Mouse (Mus musculus) MEL (cell line): ENCODE data around the gene Smarcc2. TPM values are rescaled to one million over a fixed set of nuclear protein-coding genes. Genes with fewer than 3 reads are reported as not detected.
A peak's percentile ranks its signal among the peaks of the same experiment; 100 is the strongest.

Experiments
- DNase-seq: peaks from one replicate; pipeline ENCODE4 v3.0.0; 2011; ENCODE audit warnings: low read depth, low spot score
- H3K27ac ChIP-seq: 2 replicates; pipeline ENCODE4 v1.5.1; 2012; ENCODE audit warnings: low read depth, mild to moderate bottlenecking, control low read depth, low read length, moderate library complexity; ENCODE audit not compliant: control insufficient read depth
- H3K27me3 ChIP-seq, 2 experiments: fragments of 150-350 bp in 1 of 2; sonication (generic) in 1 of 2; 2 replicates each; pipeline ENCODE4 v1.6.1; 2012; ENCODE audit warnings: low read length in 2 of 2, mild to moderate bottlenecking in 2 of 2, improper control_type of control experiment in 1 of 2, moderate library complexity in 1 of 2; ENCODE audit not compliant: insufficient read depth in 2 of 2, control insufficient read depth in 1 of 2
- H3K36me3 ChIP-seq, 2 experiments: 2 replicates each; pipeline ENCODE4 v1.6.1; 2012 to 2014; ENCODE audit warnings: low read length in 2 of 2, improper control_type of control experiment in 1 of 2, inconsistent platforms in 1 of 2, mild to moderate bottlenecking in 1 of 2; ENCODE audit not compliant: insufficient read depth in 2 of 2, control insufficient read depth in 1 of 2
- H3K4me1 ChIP-seq, 2 experiments: fragments of 150-350 bp in 1 of 2; sonication (generic) in 1 of 2; 2 replicates each; pipeline ENCODE4 v1.6.1; 2012; ENCODE audit warnings: low read length in 2 of 2, improper control_type of control experiment in 1 of 2, mild to moderate bottlenecking in 1 of 2; ENCODE audit not compliant: insufficient read depth in 2 of 2, control insufficient read depth in 1 of 2
- H3K4me3 ChIP-seq, 2 experiments: fragments of 150-350 bp in 1 of 2; sonication (generic) in 1 of 2; 2 replicates each; pipeline ENCODE4 v1.5.1; 2012; ENCODE audit warnings: low read depth in 2 of 2, low read length in 2 of 2, mild to moderate bottlenecking in 2 of 2, moderate library complexity in 2 of 2, control low read depth in 1 of 2, improper control_type of control experiment in 1 of 2; ENCODE audit not compliant: control insufficient read depth in 1 of 2, insufficient read depth in 1 of 2
- H3K79me2 ChIP-seq: 2 replicates; pipeline ENCODE4 v1.6.1; 2012; ENCODE audit warnings: mild to moderate bottlenecking, low read length, moderate library complexity; ENCODE audit not compliant: control insufficient read depth, poor library complexity, insufficient read depth
- H3K9ac ChIP-seq: 2 replicates; pipeline ENCODE4 v1.6.1; 2012; ENCODE audit warnings: low read depth, mild to moderate bottlenecking, control low read depth, low read length, moderate library complexity; ENCODE audit not compliant: control insufficient read depth, poor library complexity, severe bottlenecking
- H3K9me3 ChIP-seq: fragments of 150-350 bp; sonication (generic); replicated peaks from 2 replicates; pipeline ENCODE4 v1.6.1; 2012; ENCODE audit warnings: mild to moderate bottlenecking, low read length, improper control_type of control experiment, moderate library complexity; ENCODE audit not compliant: insufficient read depth
- BHLHE40 ChIP-seq: IDR thresholded peaks from 2 replicates; pipeline ENCODE4 v1.6.1; 2012; ENCODE audit warnings: low read depth, mild to moderate bottlenecking, inconsistent platforms, low read length, improper control_type of control experiment, borderline replicate concordance
- CHD1 ChIP-seq: IDR thresholded peaks from 2 replicates; pipeline ENCODE4 v1.6.1; 2012; ENCODE audit warnings: low read depth, mild to moderate bottlenecking, inconsistent platforms, low read length, improper control_type of control experiment
- CHD2 ChIP-seq: IDR thresholded peaks from 2 replicates; pipeline ENCODE4 v1.6.1; 2011; ENCODE audit warnings: low read length, improper control_type of control experiment
- CTCF ChIP-seq, 3 experiments: IDR thresholded peaks in 2 of 3; conservative IDR thresholded peaks in 1 of 3; 2 replicates each; pipeline ENCODE4 v1.5.1; 2011 to 2012; ENCODE audit warnings: low read length in 3 of 3, low read depth in 2 of 3, mild to moderate bottlenecking in 2 of 3, improper control_type of control experiment in 1 of 3, inconsistent platforms in 1 of 3, mixed read lengths in 1 of 3, moderate library complexity in 1 of 3; ENCODE audit not compliant: control insufficient read depth in 1 of 3, insufficient read depth in 1 of 3, poor library complexity in 1 of 3, severe bottlenecking in 1 of 3
- EP300 ChIP-seq, 2 experiments: IDR thresholded peaks; 2 replicates each; pipeline ENCODE4 v1.6.1; 2011; ENCODE audit warnings: improper control_type of control experiment in 2 of 2, low read length in 2 of 2, low read depth in 1 of 2, mild to moderate bottlenecking in 1 of 2
- ETS1 ChIP-seq: IDR thresholded peaks from 2 replicates; pipeline ENCODE4 v1.6.1; 2012; ENCODE audit warnings: low read depth, mild to moderate bottlenecking, inconsistent platforms, low read length, improper control_type of control experiment, moderate library complexity
- GABPA ChIP-seq: IDR thresholded peaks from 2 replicates; pipeline ENCODE4 v1.6.1; 2012; ENCODE audit warnings: low read depth, mild to moderate bottlenecking, inconsistent platforms, low read length, improper control_type of control experiment, moderate library complexity
- GATA1 ChIP-seq: IDR thresholded peaks from 2 replicates; pipeline ENCODE4 v1.6.1; 2011; ENCODE audit warnings: low read depth, low read length, improper control_type of control experiment
- HCFC1 ChIP-seq: IDR thresholded peaks from 2 replicates; pipeline ENCODE4 v1.6.1; 2012; ENCODE audit warnings: low read depth, mild to moderate bottlenecking, inconsistent platforms, low read length, improper control_type of control experiment, moderate library complexity
- JUND ChIP-seq: IDR thresholded peaks from 2 replicates; pipeline ENCODE4 v1.6.1; 2011; ENCODE audit warnings: low read depth, mild to moderate bottlenecking, improper control_type of control experiment, low read length
- MAFK ChIP-seq: IDR thresholded peaks from 2 replicates; pipeline ENCODE4 v1.6.1; 2011; ENCODE audit warnings: low read depth, mild to moderate bottlenecking, low read length, improper control_type of control experiment, borderline replicate concordance
- MAX ChIP-seq: IDR thresholded peaks from 2 replicates; pipeline ENCODE4 v1.6.1; 2011; ENCODE audit warnings: low read length, improper control_type of control experiment
- MAZ ChIP-seq: IDR thresholded peaks from 2 replicates; pipeline ENCODE4 v1.6.1; 2012; ENCODE audit warnings: low read depth, mild to moderate bottlenecking, inconsistent platforms, low read length, improper control_type of control experiment
- MEF2A ChIP-seq: IDR thresholded peaks from 2 replicates; pipeline ENCODE4 v1.6.1; 2014; ENCODE audit warnings: low read depth, mild to moderate bottlenecking, inconsistent platforms, low read length, improper control_type of control experiment; ENCODE audit not compliant: poor library complexity, insufficient replicate concordance, severe bottlenecking; ENCODE audit errors: extremely low read depth
- MXI1 ChIP-seq: IDR thresholded peaks from 2 replicates; pipeline ENCODE4 v1.6.1; 2011; ENCODE audit warnings: mild to moderate bottlenecking, low read depth, low read length, improper control_type of control experiment
- MYB ChIP-seq: IDR thresholded peaks from 2 replicates; pipeline ENCODE4 v1.6.1; 2011; ENCODE audit warnings: mild to moderate bottlenecking, low read depth, low read length, improper control_type of control experiment
- MYC ChIP-seq: IDR thresholded peaks from 2 replicates; pipeline ENCODE4 v1.6.1; 2011; ENCODE audit warnings: low read depth, mild to moderate bottlenecking, low read length, improper control_type of control experiment, moderate library complexity
- NELFE ChIP-seq: IDR thresholded peaks from 2 replicates; pipeline ENCODE4 v1.6.1; 2011; ENCODE audit warnings: low read depth, low read length, improper control_type of control experiment
- NRF1 ChIP-seq: IDR thresholded peaks from 2 replicates; pipeline ENCODE4 v1.6.1; 2014; ENCODE audit warnings: low read depth, mild to moderate bottlenecking, inconsistent platforms, low read length, improper control_type of control experiment, moderate library complexity; ENCODE audit not compliant: poor library complexity, insufficient read depth, severe bottlenecking
- POLR2A ChIP-seq, 2 experiments: IDR thresholded peaks; 2 replicates each; pipeline ENCODE4 v1.6.1; 2011 to 2012; ENCODE audit warnings: low read length in 2 of 2, mild to moderate bottlenecking in 2 of 2, control low read depth in 1 of 2, improper control_type of control experiment in 1 of 2, low read depth in 1 of 2, moderate library complexity in 1 of 2; ENCODE audit not compliant: control insufficient read depth in 1 of 2, insufficient read depth in 1 of 2, poor library complexity in 1 of 2
- POLR2AphosphoS2 ChIP-seq: IDR thresholded peaks from 2 replicates; pipeline ENCODE4 v1.6.1; 2011; ENCODE audit warnings: low read length, improper control_type of control experiment
- RAD21 ChIP-seq: IDR thresholded peaks from 2 replicates; pipeline ENCODE4 v1.6.1; 2011; ENCODE audit warnings: mild to moderate bottlenecking, low read depth, low read length, improper control_type of control experiment
- RCOR1 ChIP-seq: IDR thresholded peaks from 2 replicates; pipeline ENCODE4 v1.6.1; 2012; ENCODE audit warnings: low read depth, mild to moderate bottlenecking, inconsistent platforms, low read length, improper control_type of control experiment
- SIN3A ChIP-seq: IDR thresholded peaks from 2 replicates; pipeline ENCODE4 v1.6.1; 2012; ENCODE audit warnings: low read length, improper control_type of control experiment, inconsistent platforms
- SMC3 ChIP-seq: IDR thresholded peaks from 2 replicates; pipeline ENCODE4 v1.6.1; 2011; ENCODE audit warnings: low read depth, low read length, improper control_type of control experiment
- TAL1 ChIP-seq: IDR thresholded peaks from 2 replicates; pipeline ENCODE4 v1.6.1; 2012; ENCODE audit warnings: mild to moderate bottlenecking, inconsistent platforms, low read length, moderate library complexity, mixed read lengths
- TCF12 ChIP-seq: IDR thresholded peaks from 2 replicates; pipeline ENCODE4 v1.6.1; 2014; ENCODE audit warnings: low read depth, mild to moderate bottlenecking, inconsistent platforms, low read length, improper control_type of control experiment, moderate library complexity
- UBTF ChIP-seq: IDR thresholded peaks from 2 replicates; pipeline ENCODE4 v1.6.1; 2012; ENCODE audit warnings: low read depth, mild to moderate bottlenecking, inconsistent platforms, low read length, improper control_type of control experiment, moderate library complexity, borderline replicate concordance; ENCODE audit not compliant: insufficient read depth
- USF1 ChIP-seq: IDR thresholded peaks from 2 replicates; pipeline ENCODE4 v1.6.1; 2014; ENCODE audit warnings: low read depth, mild to moderate bottlenecking, inconsistent platforms, low read length, improper control_type of control experiment, moderate library complexity
- USF2 ChIP-seq, 2 experiments: IDR thresholded peaks; 2 replicates each; pipeline ENCODE4 v1.6.1; 2011 to 2012; ENCODE audit warnings: improper control_type of control experiment in 2 of 2, low read length in 2 of 2, borderline replicate concordance in 1 of 2, inconsistent platforms in 1 of 2, low read depth in 1 of 2, mild to moderate bottlenecking in 1 of 2; ENCODE audit not compliant: insufficient read depth in 1 of 2
- ZKSCAN1 ChIP-seq: IDR thresholded peaks from 2 replicates; pipeline ENCODE4 v1.6.1; 2012; ENCODE audit warnings: low read depth, mild to moderate bottlenecking, inconsistent platforms, low read length, improper control_type of control experiment, moderate library complexity
- ZMIZ1 ChIP-seq: IDR thresholded peaks from 2 replicates; pipeline ENCODE4 v1.6.1; 2012; ENCODE audit warnings: low read depth, mild to moderate bottlenecking, inconsistent platforms, low read length, improper control_type of control experiment, moderate library complexity
- ZNF384 ChIP-seq: IDR thresholded peaks from 2 replicates; pipeline ENCODE4 v1.6.1; 2012; ENCODE audit warnings: low read depth, mild to moderate bottlenecking, inconsistent platforms, low read length, improper control_type of control experiment
- polyA plus RNA-seq, 2 experiments: library from polyadenylated mRNA; stranded (reverse) in 1 of 2; unstranded in 1 of 2; fragments of >175 nt in 1 of 2; fragments of >200 nt in 1 of 2; gene quantifications; 2 replicates each; pipeline versions ENCODE4 v1.2.1 to v1.2.4; 2012; ENCODE audit warnings: low replicate concordance in 2 of 2, low read depth in 1 of 2; ENCODE audit not compliant: insufficient read length in 2 of 2, insufficient read depth in 1 of 2, missing spikeins in 1 of 2
- total RNA-seq: library from RNA; depleted of rRNA; stranded (reverse); fragments of 300-350 nt; gene quantifications from 2 replicates; pipeline ENCODE4 v1.2.3, GENCODE M21; 2012

Gene Smarcc2
- total and polyA plus RNA-seq, 3 experiments: 24.8 to 226 (median 68.8) TPM

- peak; percentile 28; the same call in 1 of the 2 replicates for TF ChIP-seq MAFK
- TF ChIP-seq JUND: no peak
- TF ChIP-seq UBTF: no peak
- TF ChIP-seq MEF2A: no peak
- TF ChIP-seq TCF12: peak; percentile 74
- TF ChIP-seq SIN3A: peak; percentile 95
- peak; percentile 96 for TF ChIP-seq MYB
- TF ChIP-seq POLR2AphosphoS2: peak; percentile 63; the same call in 1 of the 2 replicates
- no peak for TF ChIP-seq GATA1
- TF ChIP-seq USF2 (IDR thresholded peaks at IDR 0.05; ENCODE audit: borderline replicate concordance in 1 of 2, insufficient read depth in 1 of 2, low read depth in 1 of 2, low read length in 2 of 2): no peak
Observed at GRCm38 (mm10) chr10:128498590-128498989, 39.5 kb downstream of the Smarcc2 start, which contains the start of gene Myl6b (continued).

GRCm38 (mm10) chr10:128499116-128499671 lies 40.1 kb downstream of the Smarcc2 start:
- Histone ChIP-seq H3K9me3 (no peaks in the 10 kb centered on the region), H3K4me1 (peaks cover 19 to 33% of the 10 kb centered on the region in 2 experiments)
- TF ChIP-seq TCF12: peak; percentile 13; the same call in 1 of the 2 replicates
- peak; percentile 55; the same call in 1 of the 2 replicates for TF ChIP-seq MXI1
- no peak for TF ChIP-seq RAD21
- TF ChIP-seq RCOR1: 0 out of 2 replicates have a peak, but pooled peaks have one; percentile 24
- TF ChIP-seq EP300 (IDR thresholded peaks at IDR 0.05; ENCODE audit: low read depth in 1 of 2, low read length in 2 of 2): peak; percentile 11 to 45; a peak in 1 of 4 replicates
- no peak for TF ChIP-seq BHLHE40
- no peak for TF ChIP-seq GABPA
- TF ChIP-seq POLR2AphosphoS2: no peak
- TF ChIP-seq MYC: no peak
- no peak for TF ChIP-seq MAX
- TF ChIP-seq SIN3A: peak; percentile 89
- TF ChIP-seq NELFE: peak; percentile 60
- TF ChIP-seq CTCF (IDR thresholded peaks at IDR 0.05 in 2 of 3, conservative IDR thresholded peaks at IDR 0.05 in 1 of 3; ENCODE audit: control insufficient read depth in 1 of 3, insufficient read depth in 1 of 3, low read depth in 2 of 3, low read length in 3 of 3, poor library complexity in 1 of 3, severe bottlenecking in 1 of 3): 0 out of 6 replicates have a peak, but pooled peaks of 1 of the 3 experiments have one; percentile 7
- no peak for TF ChIP-seq UBTF
- TF ChIP-seq CHD2: no peak
- TF ChIP-seq SMC3: no peak; the same call in 1 of the 2 replicates
- TF ChIP-seq TAL1: no peak
- no peak for TF ChIP-seq GATA1
- no peak for TF ChIP-seq CHD1
- TF ChIP-seq USF1: no peak
- TF ChIP-seq ZKSCAN1: no peak
- no peak for TF ChIP-seq ZNF384
- TF ChIP-seq MAZ: peak; percentile 81
- TF ChIP-seq MYB: 0 out of 2 replicates have a peak, but pooled peaks have one; percentile 34
- peak; percentile 41 to 50; a peak in 2 of 4 replicates for TF ChIP-seq POLR2A (IDR thresholded peaks at IDR 0.05; ENCODE audit: control insufficient read depth in 1 of 2, insufficient read depth in 1 of 2, low read depth in 1 of 2, low read length in 2 of 2, poor library complexity in 1 of 2)
- TF ChIP-seq JUND: no peak
- TF ChIP-seq HCFC1: 0 out of 2 replicates have a peak, but pooled peaks have one; percentile 41
- TF ChIP-seq NRF1: no peak
- no peak for TF ChIP-seq ETS1
- TF ChIP-seq ZMIZ1: peak; percentile 66; the same call in 1 of the 2 replicates
- TF ChIP-seq, all 39 proteins: peak for 12
- peak overlapping the region; percentile 76 for H3K9ac ChIP-seq
- peaks cover 0 to 26% of the 10 kb centered on the region in 2 experiments; a peak in 2 of 4 replicates for H3K36me3 ChIP-seq
- H3K27me3 ChIP-seq: no peaks in the 10 kb centered on the region
- H3K27ac ChIP-seq: peak overlapping the region; percentile 82
- H3K4me3 ChIP-seq: peak overlapping the region; percentile 54 to 73
- DNase-seq: peak; percentile 80
- peaks cover 11% of the 10 kb centered on the region for H3K79me2 ChIP-seq
